Mouse (Mus musculus) hindbrain, embryonic 10.5 days (tissue): ENCODE data around the gene Ssu72. TPM values are rescaled to one million over a fixed set of nuclear protein-coding genes. Genes with fewer than 3 reads are reported as not detected.

Experiments used
- polyA plus RNA-seq: library from polyadenylated mRNA; unstranded; fragments of >200 nt; fragmentation: Nextera tagmentation; extraction: Ambion mirVana; gene quantifications from 2 replicates; pipeline ENCODE4 v1.2.1, GENCODE M21; 2016

The Ssu72 gene
- polyA plus RNA-seq, 1 experiment from 2014 or later = 175 TPM

Other genes with a start within 250 kb of the Ssu72 start
- gene Tmem52, start 235.7 kb upstream of the Ssu72 start, polyA plus RNA-seq = 0.22 TPM in 1 of 2 replicates, not detected in the other
- gene Gnb1, start 213.4 kb upstream of the Ssu72 start, polyA plus RNA-seq = 633 and 670 TPM in 2 replicates
- 102 and 107 TPM in 2 replicates for gene Nadk, start 142.4 kb upstream of the Ssu72 start, polyA plus RNA-seq
- gene Slc35e2, start 103.4 kb upstream of the Ssu72 start, polyA plus RNA-seq = 12.0 and 13.4 TPM in 2 replicates
- gene Cdk11b, start 79.9 kb upstream of the Ssu72 start, polyA plus RNA-seq = 61.2 and 76.9 TPM in 2 replicates
- gene Gm10563, start 59.4 kb upstream of the Ssu72 start, polyA plus RNA-seq = not detected in 2 replicates
- gene Mmp23, start 51.4 kb upstream of the Ssu72 start, polyA plus RNA-seq = 4.2 and 4.4 TPM in 2 replicates
- 19.5 and 21.8 TPM in 2 replicates for gene Mib2, start 35.6 kb upstream of the Ssu72 start, polyA plus RNA-seq
- 0.72 and 1.8 TPM in 2 replicates for gene Fndc10, start 10.5 kb upstream of the Ssu72 start, polyA plus RNA-seq
- gene Tmem240, start 30.0 kb downstream of the Ssu72 start, polyA plus RNA-seq = 0.85 and 1.6 TPM in 2 replicates
- gene Atad3a, start 56.3 kb downstream of the Ssu72 start, polyA plus RNA-seq = 110 and 124 TPM in 2 replicates
- 13.4 and 14.0 TPM in 2 replicates for gene Vwa1, start 69.9 kb downstream of the Ssu72 start, polyA plus RNA-seq
- gene Tmem88b, start 81.1 kb downstream of the Ssu72 start, polyA plus RNA-seq = 0.31 and 0.67 TPM in 2 replicates
- 0.18 TPM in 1 of 2 replicates, not detected in the other for gene Ankrd65, start 85.6 kb downstream of the Ssu72 start, polyA plus RNA-seq
- 252 and 253 TPM in 2 replicates for gene Mrpl20, start 98.1 kb downstream of the Ssu72 start, polyA plus RNA-seq
- 167 and 178 TPM in 2 replicates for gene Ccnl2, start 107.7 kb downstream of the Ssu72 start, polyA plus RNA-seq
- gene Aurkaip1, start 126.5 kb downstream of the Ssu72 start, polyA plus RNA-seq = 171 and 186 TPM in 2 replicates
- gene Mxra8, start 134.9 kb downstream of the Ssu72 start, polyA plus RNA-seq = 56.1 and 56.7 TPM in 2 replicates
- 4.3 and 5.1 TPM in 2 replicates for gene Dvl1, start 142.6 kb downstream of the Ssu72 start, polyA plus RNA-seq
- gene Tas1r3, start 158.6 kb downstream of the Ssu72 start, polyA plus RNA-seq = 0.37 and 0.41 TPM in 2 replicates
- 22.0 and 24.8 TPM in 2 replicates for gene Cptp, start 164.6 kb downstream of the Ssu72 start, polyA plus RNA-seq
- 103 and 104 TPM in 2 replicates for gene Ints11, start 164.7 kb downstream of the Ssu72 start, polyA plus RNA-seq
- gene Pusl1, start 187.0 kb downstream of the Ssu72 start, polyA plus RNA-seq = 49.4 and 52.8 TPM in 2 replicates
- 32.2 and 41.4 TPM in 2 replicates for gene Acap3, start 187.0 kb downstream of the Ssu72 start, polyA plus RNA-seq
- gene Ube2j2, start 239.0 kb downstream of the Ssu72 start, polyA plus RNA-seq = 146 and 157 TPM in 2 replicates